Mouse (Mus musculus) small intestine, adult 2 months (tissue): ENCODE measurements around the gene Zfp94. TPM values are rescaled to one million over a fixed set of nuclear protein-coding genes. Genes with fewer than 3 reads are reported as not detected.

Source experiments
- H3K27ac ChIP-seq: fragments of 200-500 bp; 2 replicates; pipeline ENCODE4 v1.5.1; 2012; ENCODE audit warnings: low read depth, low read length, control low read depth, inconsistent platforms; ENCODE audit not compliant: insufficient read depth
- H3K27me3 ChIP-seq: fragments of 200-500 bp; 2 replicates; pipeline ENCODE4 v1.6.1; 2012; ENCODE audit warnings: mild to moderate bottlenecking, moderate library complexity, low read length, inconsistent platforms; ENCODE audit not compliant: control insufficient read depth, insufficient read depth
- H3K36me3 ChIP-seq: fragments of 200-500 bp; 2 replicates; pipeline ENCODE4 v1.6.1; 2012; ENCODE audit warnings: mild to moderate bottlenecking, low read length, control low read depth, inconsistent platforms; ENCODE audit not compliant: control insufficient read depth, insufficient read depth
- H3K4me1 ChIP-seq: fragments of 200-500 bp; 2 replicates; pipeline ENCODE4 v1.6.1; 2012; ENCODE audit warnings: low read length, inconsistent platforms, mixed read lengths; ENCODE audit not compliant: control insufficient read depth, insufficient read depth, insufficient read length
- H3K4me3 ChIP-seq: fragments of 200-500 bp; 2 replicates; pipeline ENCODE4 v1.5.1; 2012; ENCODE audit warnings: low read depth, mild to moderate bottlenecking, control low read depth, inconsistent platforms, low read length, moderate library complexity
- CTCF ChIP-seq: fragments of 200-500 bp; IDR thresholded peaks from 2 replicates; pipeline ENCODE4 v1.5.1; 2012; ENCODE audit warnings: low read depth, mild to moderate bottlenecking, control low read depth, inconsistent platforms, low read length, moderate library complexity, mixed read lengths; ENCODE audit not compliant: insufficient replicate concordance, insufficient read length; ENCODE audit errors: extremely low read depth
- POLR2A ChIP-seq: fragments of 200-500 bp; IDR thresholded peaks from 2 replicates; pipeline ENCODE4 v1.6.1; 2012; ENCODE audit warnings: low read depth, mild to moderate bottlenecking, control low read depth, inconsistent platforms, low read length, moderate library complexity
- WGBS: fragments of 180-500 bp; shearing (Covaris S2); methylation state at CpG from one replicate; pipeline ENCODE4 v1.1.7; 2018; 5-methylcytosine and 5-hydroxymethylcytosine counted together
- polyA plus RNA-seq: library from polyadenylated mRNA; depleted of rRNA; stranded (reverse); fragments of >200 nt; gene quantifications from 2 replicates; pipeline ENCODE4 v1.2.3, GENCODE M21; 2012

Zfp94 gene
- polyA plus RNA-seq, 1 experiment = 1.5 TPM

DNA sequence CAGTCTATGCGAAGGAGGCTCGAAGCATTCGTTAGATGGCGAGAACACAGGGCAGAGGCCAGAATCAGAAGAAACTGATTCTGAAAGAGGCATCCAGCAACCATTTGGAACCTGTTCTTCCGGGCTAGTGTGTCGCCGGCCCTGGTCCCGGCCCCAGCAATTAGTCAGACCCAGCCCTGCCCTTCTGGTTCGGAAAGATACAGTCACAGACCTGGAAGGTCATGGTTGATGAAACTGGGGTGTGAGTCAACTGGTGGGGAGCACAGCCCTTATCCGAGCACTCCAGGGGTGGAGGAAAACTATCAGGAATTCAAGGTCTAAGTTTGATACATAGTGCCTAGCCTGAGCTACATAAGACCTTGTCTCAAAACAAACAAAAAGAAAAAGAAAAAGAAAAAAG is 39.6 kb upstream of the Zfp94 start:
- no peaks in the 10 kb centered on the region for H3K4me1 ChIP-seq
- H3K36me3 ChIP-seq = no peaks in the 10 kb centered on the region
- no peak for TF ChIP-seq CTCF
- no peak for TF ChIP-seq POLR2A
- 57% methylated on average over 10 of the region's 10 CpGs for WGBS
- H3K27ac ChIP-seq = no peak overlapping the region
- H3K4me3 ChIP-seq = no peak overlapping the region
- no peaks in the 10 kb centered on the region for H3K27me3 ChIP-seq

- TF ChIP-seq POLR2A (no peak), CTCF (no peak)
- no peak overlapping the region for H3K27ac ChIP-seq
- 74% methylated on average over 6 of the region's 6 CpGs for WGBS
- no peak overlapping the region for H3K4me3 ChIP-seq
- no peaks in the 10 kb centered on the region for H3K27me3 ChIP-seq
- no peaks in the 10 kb centered on the region for H3K36me3 ChIP-seq
- no peaks in the 10 kb centered on the region for H3K4me1 ChIP-seq
Observed at GRCm38 (mm10) chr7:24355646-24356045, 39.2 kb upstream of the Zfp94 start.

DNA sequence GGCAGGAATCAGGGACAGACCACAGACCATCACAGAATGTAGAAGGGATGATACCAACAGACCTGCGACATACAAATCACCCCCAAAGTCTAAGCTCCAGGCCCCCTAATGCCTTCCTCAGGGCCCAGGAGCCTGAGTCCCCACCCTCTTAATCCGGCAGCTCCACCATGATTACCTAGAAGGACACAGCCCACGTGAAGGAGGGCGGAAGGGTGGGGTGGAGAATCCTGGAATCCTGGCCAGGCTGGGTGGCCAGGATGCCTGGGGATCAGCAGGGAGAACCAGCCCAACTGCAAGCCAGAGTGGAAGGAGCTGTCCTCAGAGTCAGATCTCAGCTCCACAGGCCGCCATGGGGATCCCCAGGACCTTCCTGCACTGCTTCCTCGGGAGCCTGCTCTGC is 32.4 kb upstream of the Zfp94 start, which contains the start of gene Lypd5:
TSS of gene Lypd5 (plus strand) at position 301 of the 400 bp plus-strand sequence.
- H3K4me1 ChIP-seq = no peaks in the 10 kb centered on the region
- no peak for TF ChIP-seq POLR2A
- no peak for TF ChIP-seq CTCF
- no peak within 1 kb of the TSS for H3K4me3 ChIP-seq
- 27% methylated on average over 6 of the region's 6 CpGs for WGBS
- H3K27me3 ChIP-seq = no peaks in the 10 kb centered on the region
- no peaks in the 10 kb centered on the region for H3K36me3 ChIP-seq
- no peak within 1 kb of the TSS for H3K27ac ChIP-seq

DNA sequence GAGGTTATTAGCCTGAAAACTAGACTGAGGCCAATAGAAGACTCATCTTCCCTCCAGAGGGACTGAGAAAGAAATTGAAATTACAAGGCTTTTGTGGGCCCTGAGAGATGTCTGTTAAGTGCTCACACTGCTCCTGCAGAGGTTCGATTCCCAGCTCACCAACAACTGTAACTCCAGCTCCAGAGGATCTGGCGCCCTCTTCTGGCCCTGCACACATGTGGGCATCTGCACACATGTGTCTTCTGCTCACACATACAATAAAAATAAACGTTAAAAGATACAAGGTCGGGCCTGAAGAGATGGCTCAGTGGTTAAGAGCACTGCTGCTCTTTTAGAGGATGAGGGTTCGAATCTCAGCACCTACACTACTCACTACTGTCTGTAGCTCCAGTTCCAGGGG is 30.0 kb upstream of the Zfp94 start:
- TF ChIP-seq POLR2A (no peak), CTCF (0 out of 2 replicates have a peak, but pooled peaks have one; percentile 12)
- Histone ChIP-seq H3K27ac (no peak overlapping the region), H3K4me1 (no peaks in the 10 kb centered on the region), H3K27me3 (no peaks in the 10 kb centered on the region), H3K4me3 (no peak overlapping the region), H3K36me3 (no peaks in the 10 kb centered on the region)
- WGBS = 59% methylated on average over 5 of the region's 5 CpGs

DNA sequence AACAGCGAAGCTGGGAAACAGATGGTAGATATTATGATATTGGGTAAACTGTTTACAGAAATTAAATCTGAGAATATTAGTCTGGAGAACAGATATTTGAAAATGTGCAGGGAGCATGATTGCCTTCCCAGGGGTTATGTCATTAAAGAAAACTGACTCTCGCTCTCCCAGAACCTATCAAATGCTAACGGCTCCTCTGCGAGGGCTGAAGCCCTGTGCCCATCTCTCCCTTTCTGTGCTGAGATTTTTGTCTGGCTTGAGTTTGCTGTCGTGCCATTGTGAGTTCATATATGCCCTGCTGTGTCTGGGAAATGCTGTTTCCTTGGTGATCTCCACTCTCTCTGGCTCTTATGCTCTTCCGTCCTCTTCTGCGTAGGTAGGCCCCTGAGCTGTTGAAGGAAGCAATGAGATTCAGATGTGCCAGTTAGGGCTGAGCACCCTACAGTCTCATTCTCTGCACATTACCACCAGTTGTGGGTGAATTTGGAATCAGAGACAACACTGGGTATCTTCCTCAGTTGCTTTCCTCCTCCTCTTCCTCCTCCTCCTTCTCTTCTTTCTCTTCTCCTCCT is 27.3 kb upstream of the Zfp94 start:
- Histone ChIP-seq H3K4me1 (no peaks in the 10 kb centered on the region), H3K27me3 (no peaks in the 10 kb centered on the region), H3K36me3 (no peaks in the 10 kb centered on the region), H3K4me3 (no peak overlapping the region), H3K27ac (no peak overlapping the region)
- no peak for TF ChIP-seq POLR2A
- TF ChIP-seq CTCF = no peak
- WGBS = 64% methylated on average over 7 of the region's 7 CpGs

DNA sequence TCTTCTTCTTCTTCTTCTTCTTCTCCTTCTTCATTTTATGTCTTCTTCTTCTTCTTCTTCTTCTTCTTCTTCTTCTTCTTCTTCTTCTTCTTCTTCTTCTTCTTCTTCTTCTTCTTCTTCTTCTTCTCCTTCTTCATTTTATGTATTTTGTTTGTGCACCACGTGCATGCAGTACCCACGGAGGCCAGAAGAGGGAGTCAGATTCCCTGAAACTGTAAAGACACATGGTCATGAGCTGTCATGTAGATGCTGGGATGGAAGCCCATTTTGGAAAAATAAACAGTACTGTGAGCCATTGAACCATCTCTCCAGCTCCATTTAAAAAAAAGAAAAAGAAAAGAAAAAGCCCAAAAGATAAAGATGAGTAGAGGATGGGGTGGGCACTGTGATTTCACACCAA is 21.8 kb upstream of the Zfp94 start:
- H3K27me3 ChIP-seq = peaks cover 12% of the 10 kb centered on the region; the same call in 1 of the 2 replicates
- no peak overlapping the region for H3K4me3 ChIP-seq
- TF ChIP-seq CTCF (no peak), POLR2A (no peak)
- H3K4me1 ChIP-seq = no peaks in the 10 kb centered on the region
- no peaks in the 10 kb centered on the region for H3K36me3 ChIP-seq
- H3K27ac ChIP-seq = no peak overlapping the region
- WGBS = 43% methylated on average over 2 of the region's 2 CpGs

- Histone ChIP-seq H3K36me3 (no peaks in the 10 kb centered on the region), H3K27me3 (peaks cover 15% of the 10 kb centered on the region; the same call in 1 of the 2 replicates), H3K27ac (no peak overlapping the region), H3K4me1 (no peaks in the 10 kb centered on the region), H3K4me3 (no peak overlapping the region)
- WGBS = 8% methylated on average over 5 of the region's 5 CpGs
- TF ChIP-seq CTCF (peak; percentile 19; the same call in 1 of the 2 replicates), POLR2A (no peak)
Observed at GRCm38 (mm10) chr7:24335699-24336309, 19.3 kb upstream of the Zfp94 start.
